Mouse (Mus musculus) forebrain, embryonic 16.5 days (tissue): Measurements from ENCODE around the gene Mia2. TPM values are rescaled to one million over a fixed set of nuclear protein-coding genes. Genes with fewer than 3 reads are reported as not detected.
A peak's percentile ranks its signal among the peaks of the same experiment; 100 is the strongest.
"Not testable (repeated sequence)": the region's sequence is repeated elsewhere in the genome, so short reads cannot be mapped to it uniquely, and the experiment has no call there.

Experiments used
- ATAC-seq: fragments of 200-750 bp; cut with Nextera tagmentation; 2 replicates; pipeline ENCODE4 v1.8.0; 2017; ENCODE audit warnings: mild to moderate bottlenecking, moderate library complexity
- H3K27ac ChIP-seq: fragments of 300-500 bp; sonication (generic); 2 replicates; pipeline ENCODE4 v1.5.1; 2014; ENCODE audit warnings: low read length, control low read depth
- H3K27me3 ChIP-seq: fragments of 300-500 bp; sonication (generic); replicated peaks from 2 replicates; pipeline ENCODE4 v1.6.1; 2014; ENCODE audit warnings: low read length; ENCODE audit not compliant: control insufficient read depth, insufficient read depth
- H3K36me3 ChIP-seq: fragments of 300-500 bp; sonication (generic); 2 replicates; pipeline ENCODE4 v1.6.1; 2014; ENCODE audit not compliant: control insufficient read depth, insufficient read depth
- H3K4me1 ChIP-seq: fragments of 300-500 bp; sonication (generic); replicated peaks from 2 replicates; pipeline ENCODE4 v1.6.1; 2014; ENCODE audit warnings: low read length; ENCODE audit not compliant: control insufficient read depth, insufficient read depth
- H3K4me2 ChIP-seq: fragments of 300-500 bp; sonication (generic); 2 replicates; pipeline ENCODE4 v1.6.1; 2014; ENCODE audit warnings: mild to moderate bottlenecking, low read length, control low read depth
- H3K4me3 ChIP-seq: fragments of 300-500 bp; sonication (generic); replicated peaks from 2 replicates; pipeline ENCODE4 v1.5.1; 2014; ENCODE audit warnings: mild to moderate bottlenecking, low read length, control low read depth
- H3K9ac ChIP-seq: fragments of 300-500 bp; sonication (generic); replicated peaks from 2 replicates; pipeline ENCODE4 v1.6.1; 2014; ENCODE audit warnings: low read depth, low read length, control low read depth
- H3K9me3 ChIP-seq: fragments of 300-500 bp; sonication (generic); 2 replicates; pipeline ENCODE4 v1.6.1; 2016; ENCODE audit warnings: low read length; ENCODE audit not compliant: control insufficient read depth
- WGBS: fragments of 180-500 bp; shearing (Covaris S2); extraction: QIAGEN DNeasy Blood & Tissue Kit; methylation state at CpG from one replicate; pipeline ENCODE4 v1.1.7; 2014; 5-methylcytosine and 5-hydroxymethylcytosine counted together
- microRNA-seq: library from miRNA; unstranded; fragments of <30 nt; microRNA quantifications from one replicate; pipeline ENCODE4, GENCODE M21; 2017
- polyA plus RNA-seq: library from polyadenylated mRNA; unstranded; fragments of >200 nt; fragmentation: Nextera tagmentation; extraction: Ambion mirVana; gene quantifications from 2 replicates; pipeline ENCODE4 v1.2.1, GENCODE M21; 2015

The Mia2 gene
- polyA plus RNA-seq, 1 experiment from 2014 or later: 33.0 TPM

GRCm38 (mm10) chr12:59219325-59220225, 124.0 kb downstream of the Mia2 start, which contains the start of gene Fbxo33:
TSS of gene Fbxo33 (minus strand) at chr12:59219725.
- H3K9me3 ChIP-seq: no peaks in the 10 kb centered on the region
- peak within 1 kb of the TSS; percentile 91 for H3K9ac ChIP-seq
- under 1% methylated on average over 109 of the region's 109 CpGs for WGBS

GRCm38 (mm10) chr12:59228401-59228800, 132.8 kb downstream of the Mia2 start:
- Histone ChIP-seq H3K27ac (no peak overlapping the region), H3K27me3 (no peaks in the 10 kb centered on the region), H3K4me1 (no peaks in the 10 kb centered on the region), H3K4me2 (no peak overlapping the region), H3K4me3 (no peak overlapping the region), H3K9me3 (no peaks in the 10 kb centered on the region), H3K36me3 (no peaks in the 10 kb centered on the region), H3K9ac (no peak overlapping the region)
- ATAC-seq: no peak
- WGBS: 85% methylated on average over 5 of the region's 5 CpGs

More at GRCm38 (mm10) chr12:59219325-59220225, 124.0 kb downstream of the Mia2 start, which contains the start of gene Fbxo33:
- peak; percentile 97 for ATAC-seq
- Histone ChIP-seq H3K4me3 (peak within 1 kb of the TSS; percentile 99), H3K27ac (peak within 1 kb of the TSS; percentile 97), H3K27me3 (no peaks in the 10 kb centered on the region), H3K36me3 (no peaks in the 10 kb centered on the region), H3K4me1 (peaks cover 26% of the 10 kb centered on the region), H3K4me2 (peak within 1 kb of the TSS; percentile 62)

GRCm38 (mm10) chr12:59238434-59238833, 142.8 kb downstream of the Mia2 start:
- no peak overlapping the region for H3K4me3 ChIP-seq
- H3K4me1 ChIP-seq: no peaks in the 10 kb centered on the region
- H3K9me3 ChIP-seq: no peaks in the 10 kb centered on the region
- no peak overlapping the region for H3K27ac ChIP-seq
- 66% methylated on average over 5 of the region's 5 CpGs for WGBS
- H3K36me3 ChIP-seq: no peaks in the 10 kb centered on the region
- no peak overlapping the region for H3K9ac ChIP-seq
- no peaks in the 10 kb centered on the region for H3K27me3 ChIP-seq
- no peak for ATAC-seq
- H3K4me2 ChIP-seq: no peak overlapping the region

- H3K36me3 ChIP-seq, H3K9me3 ChIP-seq, H3K4me3 ChIP-seq, H3K9ac ChIP-seq, ATAC-seq, H3K4me1 ChIP-seq, H3K27me3 ChIP-seq, H3K27ac ChIP-seq, H3K4me2 ChIP-seq: not testable (repeated sequence)
- WGBS: 93% methylated on average over 8 of the region's 8 CpGs
These were observed 145.4 kb downstream of the Mia2 start for GRCm38 (mm10) chr12:59241031-59241430.

Small RNA genes lying within 50 kb of the gene (microRNA-seq; reads per million reads assigned to microRNA genes)
- not detected for gene Gm27284

Other genes with a start within 250 kb of the Mia2 start
- 105 and 121 TPM in 2 replicates for gene Sec23a, start 83.8 kb upstream of the Mia2 start, polyA plus RNA-seq
- 14.7 and 15.2 TPM in 2 replicates for gene Gemin2, start 82.4 kb upstream of the Mia2 start, polyA plus RNA-seq
- gene Trappc6b, start 34.3 kb upstream of the Mia2 start, polyA plus RNA-seq: 153 and 164 TPM in 2 replicates
- gene Pnn, start 28.9 kb upstream of the Mia2 start, polyA plus RNA-seq: 93.7 and 94.9 TPM in 2 replicates
- gene Fbxo33, start 123.9 kb downstream of the Mia2 start, polyA plus RNA-seq: 9.2 and 9.8 TPM in 2 replicates